Mouse (Mus musculus) ES-E14 (cell line): Measurements from ENCODE around the gene Cdc42bpb. TPM values are rescaled to one million over a fixed set of nuclear protein-coding genes. Genes with fewer than 3 reads are reported as not detected.
A peak's percentile ranks its signal among the peaks of the same experiment; 100 is the strongest.

Source experiments
- DNase-seq: peaks from one replicate; pipeline ENCODE4 v3.0.0-alpha.2; 2013; ENCODE audit warnings: low read depth, low spot score
- H3K27ac ChIP-seq: 2 replicates; pipeline ENCODE4 v1.5.1; 2012; ENCODE audit warnings: low read depth, mild to moderate bottlenecking, low read length, moderate library complexity, mixed read lengths; ENCODE audit not compliant: poor library complexity, insufficient read depth, severe bottlenecking
- H3K36me3 ChIP-seq: 2 replicates; pipeline ENCODE4 v1.6.1; 2012; ENCODE audit warnings: mild to moderate bottlenecking, low read length, moderate library complexity, mixed read lengths; ENCODE audit not compliant: control insufficient read depth, poor library complexity, insufficient read depth, severe bottlenecking
- H3K4me1 ChIP-seq, 2 experiments: fragments of 150-350 bp in 1 of 2; sonication (generic) in 1 of 2; 2 replicates each; pipeline ENCODE4 v1.6.1; 2012; ENCODE audit warnings: low read length in 2 of 2, mild to moderate bottlenecking in 1 of 2, mixed read lengths in 1 of 2; ENCODE audit not compliant: control insufficient read depth in 2 of 2, insufficient read depth in 2 of 2, poor library complexity in 1 of 2
- H3K4me3 ChIP-seq, 2 experiments: fragments of 150-350 bp in 1 of 2; sonication (generic) in 1 of 2; 2 replicates each; pipeline ENCODE4 v1.5.1; 2012; ENCODE audit warnings: low read length in 2 of 2, low read depth in 1 of 2, mild to moderate bottlenecking in 1 of 2, mixed read lengths in 1 of 2; ENCODE audit not compliant: insufficient read depth in 1 of 2, poor library complexity in 1 of 2, severe bottlenecking in 1 of 2
- H3K9ac ChIP-seq: 2 replicates; pipeline ENCODE4 v1.6.1; 2012; ENCODE audit warnings: low read depth, mild to moderate bottlenecking, low read length, mixed read lengths; ENCODE audit not compliant: poor library complexity, insufficient read depth, severe bottlenecking
- H3K9me3 ChIP-seq: fragments of 150-350 bp; sonication (generic); 2 replicates; pipeline ENCODE4 v1.6.1; 2012; ENCODE audit warnings: low read depth, mild to moderate bottlenecking, low read length; ENCODE audit not compliant: control insufficient read depth, insufficient read depth
- CHD2 ChIP-seq: IDR thresholded peaks from 2 replicates; pipeline ENCODE4 v1.6.1; 2014; ENCODE audit warnings: mild to moderate bottlenecking, low read depth, low read length, inconsistent platforms
- HCFC1 ChIP-seq: IDR thresholded peaks from 2 replicates; pipeline ENCODE4 v1.6.1; 2012; ENCODE audit warnings: low read length, inconsistent platforms, borderline replicate concordance; ENCODE audit not compliant: insufficient read depth
- MAFK ChIP-seq: IDR thresholded peaks from 2 replicates; pipeline ENCODE4 v1.6.1; 2014; ENCODE audit warnings: mild to moderate bottlenecking, low read depth, low read length, inconsistent platforms; ENCODE audit not compliant: insufficient read depth
- ZC3H11A ChIP-seq: IDR thresholded peaks from 2 replicates; pipeline ENCODE4 v1.6.1; 2012; ENCODE audit warnings: low read depth, mild to moderate bottlenecking, inconsistent platforms, low read length, borderline replicate concordance
- ZNF384 ChIP-seq: IDR thresholded peaks from 2 replicates; pipeline ENCODE4 v1.6.1; 2012; ENCODE audit warnings: low read depth, low read length, inconsistent platforms
- in situ Hi-C, 2 experiments: fragments of 600-800 bp; cut with MboI; formaldehyde crosslinking; loops; one replicate each; pipeline ENCODE4 v1.15.1; 2025; ENCODE audit warnings: low sequenced_read_pairs in 2 of 2, inconsistent platforms in 1 of 2; ENCODE audit not compliant: unreplicated experiment in 2 of 2
- total RNA-seq: library from RNA; depleted of rRNA; stranded (reverse); fragments of 300-350 nt; gene quantifications from 2 replicates; pipeline ENCODE4 v1.2.3, GENCODE M21; 2012

Gene Cdc42bpb
- total RNA-seq, 1 experiment = 63.7 TPM

- TF ChIP-seq HCFC1 (0 out of 2 replicates have a peak, but pooled peaks have one; percentile 0), CHD2 (no peak)
- Histone ChIP-seq H3K9ac (peak overlapping the region; percentile 97), H3K36me3 (no peaks in the 10 kb centered on the region), H3K27ac (peak overlapping the region; percentile 82), H3K9me3 (no peaks in the 10 kb centered on the region), H3K4me1 (peaks cover 5 to 6% of the 10 kb centered on the region in 2 experiments), H3K4me3 (peak overlapping the region; percentile 82 to 98)
- in situ Hi-C loops = no loop called here
- no peak for DNase-seq
Measured at GRCm38 (mm10) chr12:111377986-111378490, 520 bp upstream of the Cdc42bpb start.

- DNase-seq = no peak
- TF ChIP-seq MAFK (no peak), HCFC1 (no peak), CHD2 (no peak), ZNF384 (no peak), ZC3H11A (no peak)
- peak overlapping the region; percentile 79 to 82 for H3K4me3 ChIP-seq
- peaks cover 5 to 6% of the 10 kb centered on the region in 2 experiments for H3K4me1 ChIP-seq
- H3K9ac ChIP-seq = peak overlapping the region; percentile 82
- in situ Hi-C loops = no loop called here
- peak overlapping the region; percentile 14; the same call in 1 of the 2 replicates for H3K27ac ChIP-seq
- no peaks in the 10 kb centered on the region for H3K9me3 ChIP-seq
- no peaks in the 10 kb centered on the region for H3K36me3 ChIP-seq
Measured at GRCm38 (mm10) chr12:111376826-111377331, 639 bp downstream of the Cdc42bpb start.

GRCm38 (mm10) chr12:111376053-111376452 is 1.5 kb downstream of the Cdc42bpb start:
- no peaks in the 10 kb centered on the region for H3K9me3 ChIP-seq
- no peak for DNase-seq
- H3K4me1 ChIP-seq = peaks cover 5 to 6% of the 10 kb centered on the region in 2 experiments
- peak overlapping the region; percentile 79 to 82; a peak in 3 of 4 replicates for H3K4me3 ChIP-seq
- in situ Hi-C loops = no loop called here
- TF ChIP-seq CHD2 = no peak
- TF ChIP-seq HCFC1 = no peak
- TF ChIP-seq ZNF384 = no peak
- no peak for TF ChIP-seq ZC3H11A
- TF ChIP-seq MAFK = no peak
- H3K27ac ChIP-seq = no peak overlapping the region
- no peaks in the 10 kb centered on the region for H3K36me3 ChIP-seq
- H3K9ac ChIP-seq = peak overlapping the region; percentile 27; the same call in 1 of the 2 replicates

GRCm38 (mm10) chr12:111375559-111375958 is 2.0 kb downstream of the Cdc42bpb start:
- DNase-seq = no peak
- Histone ChIP-seq H3K27ac (no peak overlapping the region), H3K4me1 (peaks cover 5 to 7% of the 10 kb centered on the region in 2 experiments), H3K4me3 (peak overlapping the region; percentile 9 to 82; a peak in 1 of 4 replicates), H3K36me3 (no peaks in the 10 kb centered on the region), H3K9me3 (no peaks in the 10 kb centered on the region), H3K9ac (peak overlapping the region; percentile 27; the same call in 1 of the 2 replicates)
- in situ Hi-C loops = no loop called here
- TF ChIP-seq MAFK = no peak
- no peak for TF ChIP-seq ZNF384
- TF ChIP-seq CHD2 = no peak
- no peak for TF ChIP-seq HCFC1
- TF ChIP-seq ZC3H11A = no peak

GRCm38 (mm10) chr12:111374727-111375126 is 2.8 kb downstream of the Cdc42bpb start:
- no peak for TF ChIP-seq ZNF384
- no peak for TF ChIP-seq MAFK
- no peak for TF ChIP-seq ZC3H11A
- TF ChIP-seq HCFC1 = no peak
- TF ChIP-seq CHD2 = no peak
- H3K4me3 ChIP-seq = no peak overlapping the region
- DNase-seq = no peak
- H3K27ac ChIP-seq = no peak overlapping the region
- H3K36me3 ChIP-seq = no peaks in the 10 kb centered on the region
- H3K9ac ChIP-seq = no peak overlapping the region
- in situ Hi-C loops = no loop called here
- H3K9me3 ChIP-seq = no peaks in the 10 kb centered on the region
- peaks cover 7 to 12% of the 10 kb centered on the region in 2 experiments for H3K4me1 ChIP-seq
